Mouse (Mus musculus) brain, embryonic 14.5 days (tissue): Measurements from ENCODE around the gene Tmtc1. TPM values are rescaled to one million over a fixed set of nuclear protein-coding genes. Genes with fewer than 3 reads are reported as not detected.

Experiments used
- DNase-seq: peaks from one replicate; pipeline ENCODE4 v3.0.0-alpha.2; 2011; ENCODE audit warnings: low read depth
- CTCF ChIP-seq: fragments of 200-500 bp; IDR thresholded peaks from 2 replicates; pipeline ENCODE4 v1.5.1; 2012; ENCODE audit warnings: inconsistent platforms, mild to moderate bottlenecking, moderate library complexity, borderline replicate concordance; ENCODE audit not compliant: insufficient read depth, insufficient read length; ENCODE audit errors: extremely low read depth
- POLR2A ChIP-seq: fragments of 200-500 bp; IDR thresholded peaks from 2 replicates; pipeline ENCODE4 v1.6.1; 2012; ENCODE audit warnings: mild to moderate bottlenecking, inconsistent platforms, borderline replicate concordance; ENCODE audit not compliant: poor library complexity, insufficient read depth, insufficient read length, severe bottlenecking; ENCODE audit errors: extremely low read depth
- polyA plus RNA-seq: library from polyadenylated mRNA; depleted of rRNA; stranded (reverse); fragments of >200 nt; gene quantifications from 2 replicates; pipeline ENCODE4 v1.2.3, GENCODE M21; 2012

The Tmtc1 gene
- polyA plus RNA-seq, 1 experiment = 11.8 TPM

DNA sequence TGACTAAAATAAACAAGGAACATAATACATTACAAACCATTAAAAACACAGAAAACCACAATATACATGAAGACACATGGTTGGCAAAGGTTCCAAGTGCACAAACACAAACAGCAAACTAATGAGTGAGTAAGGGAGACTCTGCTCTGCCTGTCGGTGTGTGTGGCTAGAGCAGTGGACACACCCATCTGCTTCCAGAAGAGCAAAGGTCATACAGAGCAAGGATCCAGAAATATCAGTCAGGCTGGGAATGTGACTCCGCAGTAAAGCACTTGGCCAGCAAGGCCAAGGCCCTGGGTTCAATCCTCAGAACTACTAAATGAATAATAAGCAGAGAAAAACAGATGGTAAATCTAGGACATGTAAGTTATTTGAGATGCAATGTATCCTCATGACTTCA lies 27.6 kb downstream of the Tmtc1 start:
- TF ChIP-seq POLR2A (no peak), CTCF (no peak)
- no peak for DNase-seq

- TF ChIP-seq CTCF (no peak), POLR2A (no peak)
- no peak for DNase-seq
These were observed 30.6 kb downstream of the Tmtc1 start for GRCm38 (mm10) chr6:148413638-148414037.

- DNase-seq = peak; percentile 76
- no peak for TF ChIP-seq POLR2A
These were observed 37.2 kb downstream of the Tmtc1 start for GRCm38 (mm10) chr6:148406792-148407490.

GRCm38 (mm10) chr6:148405599-148405998 lies 38.6 kb downstream of the Tmtc1 start:
- no peak for TF ChIP-seq POLR2A
- no peak for TF ChIP-seq CTCF
- DNase-seq = no peak

DNA sequence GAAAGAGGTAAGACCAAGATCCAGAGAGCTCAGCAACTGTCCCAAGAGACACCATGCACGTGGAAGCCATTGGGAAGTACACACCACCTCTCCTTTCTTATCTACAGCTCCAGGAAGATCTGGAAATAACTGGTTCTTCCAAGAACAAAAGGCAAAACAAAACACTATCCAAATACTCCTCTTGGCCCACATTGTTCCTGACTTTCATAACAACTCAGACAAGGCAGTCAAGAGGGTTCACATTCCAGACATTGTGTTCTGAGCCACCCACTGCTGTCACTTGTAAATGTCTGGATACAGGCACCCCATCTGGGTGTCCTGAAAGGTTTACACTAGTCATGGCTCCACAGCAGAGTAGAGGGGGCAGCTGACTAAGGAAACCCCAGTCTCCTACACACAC lies 39.7 kb downstream of the Tmtc1 start:
- no peak for TF ChIP-seq POLR2A
- TF ChIP-seq CTCF = no peak
- no peak for DNase-seq

GRCm38 (mm10) chr6:148403761-148404160 lies 40.4 kb downstream of the Tmtc1 start:
- TF ChIP-seq POLR2A (no peak), CTCF (no peak)
- no peak for DNase-seq

GRCm38 (mm10) chr6:148401031-148401430 lies 43.2 kb downstream of the Tmtc1 start:
- TF ChIP-seq POLR2A = no peak
- TF ChIP-seq CTCF = no peak
- DNase-seq = no peak

DNA sequence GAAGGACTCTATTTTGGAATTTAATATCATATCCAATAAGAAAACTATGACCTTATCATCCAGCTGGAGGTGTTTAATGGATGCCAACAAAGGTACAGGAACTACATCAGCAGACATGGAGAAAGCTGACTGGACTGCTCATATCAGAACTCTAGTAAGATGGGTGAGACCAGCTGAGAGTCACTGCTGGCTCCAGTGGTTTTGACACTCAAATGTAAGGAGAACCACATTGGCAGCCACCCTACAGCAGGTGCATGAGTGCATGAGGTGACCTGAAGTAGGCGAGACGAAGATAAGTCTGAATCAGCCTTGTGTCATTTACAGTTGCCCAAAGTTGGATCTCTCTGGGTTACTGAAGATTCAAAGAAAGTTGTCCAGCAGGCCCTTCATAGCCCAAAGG lies 44.6 kb downstream of the Tmtc1 start:
- DNase-seq = no peak
- TF ChIP-seq POLR2A (no peak), CTCF (no peak)

DNA sequence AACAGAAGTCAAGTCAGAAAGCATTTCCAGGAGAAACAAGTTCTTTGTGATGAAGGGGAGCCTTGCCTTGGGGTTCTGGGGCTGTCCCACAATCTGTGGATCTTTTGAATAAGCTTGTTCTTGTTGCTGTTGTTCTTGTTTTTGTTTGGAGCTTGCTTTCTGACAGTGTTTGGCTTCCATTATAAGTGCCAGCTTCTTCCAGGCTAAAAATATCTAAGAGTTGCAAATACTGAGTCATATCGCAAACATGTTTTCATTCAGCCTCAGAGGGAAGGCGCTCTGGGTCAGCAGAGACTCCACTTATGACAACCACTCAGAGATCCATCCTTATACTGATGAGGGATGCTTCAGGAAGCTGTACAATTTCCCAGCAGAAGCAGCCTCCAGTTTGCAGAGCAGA lies 45.3 kb downstream of the Tmtc1 start:
- no peak for DNase-seq
- TF ChIP-seq CTCF (no peak), POLR2A (no peak)

- TF ChIP-seq CTCF (no peak), POLR2A (no peak)
- peak; percentile 12 for DNase-seq
These were observed 46.9 kb downstream of the Tmtc1 start for GRCm38 (mm10) chr6:148397270-148397669.

DNA sequence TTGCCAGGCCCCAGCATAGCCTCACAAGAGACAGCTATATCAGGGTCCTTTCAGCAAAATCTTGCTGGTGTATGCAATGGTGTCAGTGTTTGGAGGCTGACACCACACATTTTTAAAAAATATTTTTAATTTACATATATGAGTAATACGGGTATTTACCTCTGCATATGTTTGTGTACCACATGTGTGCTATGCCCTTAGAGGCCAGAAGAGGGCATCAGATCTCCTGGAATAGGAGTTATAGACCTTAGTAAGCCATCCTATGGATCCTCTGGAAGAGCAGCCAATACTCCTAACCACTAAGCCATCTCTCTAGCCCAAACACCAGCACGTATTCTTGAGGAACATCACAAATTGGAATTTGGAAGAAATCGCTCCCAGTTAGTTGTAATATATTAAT lies 48.9 kb downstream of the Tmtc1 start:
- peak; percentile 14 for DNase-seq
- TF ChIP-seq POLR2A = no peak
- no peak for TF ChIP-seq CTCF

DNA sequence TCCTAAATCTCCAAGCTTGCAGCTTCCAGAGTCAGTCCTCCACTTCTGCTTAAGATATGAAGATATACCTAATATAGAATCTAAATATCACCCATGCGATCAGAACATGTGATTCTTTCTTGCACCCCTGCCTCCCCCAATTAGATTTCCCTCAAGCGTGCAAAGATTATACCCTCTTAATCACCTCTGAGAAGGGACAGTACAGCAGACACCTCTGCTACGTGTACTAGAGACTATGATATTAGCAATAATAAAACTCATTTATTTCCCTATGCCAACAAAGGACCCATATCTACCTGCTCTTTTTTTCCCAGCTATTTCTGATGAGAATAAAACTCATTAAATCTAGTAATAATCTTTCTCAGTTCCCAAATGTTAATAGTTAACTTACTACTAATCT lies 49.9 kb downstream of the Tmtc1 start:
- TF ChIP-seq CTCF = no peak
- TF ChIP-seq POLR2A = no peak
- no peak for DNase-seq
